Mouse (Mus musculus): ENCODE measurements around the gene Dcaf12.

Dcaf12 gene

DNA sequence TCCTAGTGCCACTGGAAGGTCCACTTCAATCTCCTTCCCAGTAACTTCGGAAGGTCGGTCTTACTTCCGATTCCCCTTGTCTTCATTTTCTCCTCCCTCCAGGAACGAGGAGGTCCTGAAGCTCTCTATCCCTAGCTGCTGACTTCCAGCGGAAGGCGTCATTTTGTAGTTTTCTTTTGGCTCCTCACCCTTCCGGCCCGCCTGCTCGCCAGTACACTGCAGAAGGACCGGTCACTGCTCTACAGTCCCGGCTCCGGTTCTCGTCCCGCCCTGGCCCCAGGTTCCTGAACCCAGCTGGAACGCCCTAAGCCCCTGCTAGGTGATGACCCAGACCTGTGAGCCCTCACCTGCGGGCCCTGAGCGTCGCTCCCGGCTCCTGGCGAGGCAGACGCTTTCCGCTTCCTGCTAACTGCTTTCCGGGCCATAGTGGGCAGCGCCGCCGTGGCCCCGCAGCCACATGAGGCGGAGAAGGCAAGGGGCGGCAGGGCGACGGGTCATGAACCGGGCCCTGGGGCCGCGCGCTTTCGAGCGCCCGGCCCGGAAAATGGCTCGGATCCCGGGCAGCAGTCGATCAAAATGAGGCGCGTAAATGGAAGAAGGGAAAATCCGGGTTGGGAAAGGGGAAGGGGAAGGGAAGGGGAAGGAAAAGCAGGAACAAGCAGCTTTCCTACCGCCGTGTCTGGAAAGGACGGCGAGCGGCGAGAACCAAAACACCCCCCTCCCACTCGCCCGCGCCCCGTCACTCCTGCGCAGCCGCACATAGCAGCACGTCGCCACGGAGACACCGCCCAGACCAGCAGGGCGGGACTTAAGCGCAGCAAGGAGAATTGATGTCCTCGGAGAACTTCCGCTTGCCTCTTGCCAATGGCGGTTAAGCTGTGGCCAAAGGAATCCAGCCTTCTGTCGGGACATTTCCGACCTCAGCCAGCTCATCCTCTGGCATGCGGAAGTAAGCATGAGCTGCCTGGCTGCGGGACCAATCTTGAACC lies at the start of gene Dcaf12:
TSS of gene Dcaf12 (minus strand) at position 749 of the 989 bp plus-strand sequence.
- in situ Hi-C loops (cut with MboI; ENCODE audit: low pct_unique_long_range_greater_than_20kb in 1 of 2, low sequenced_read_pairs in 2 of 2, unreplicated experiment in 1 of 2) = no loop called here

DNA sequence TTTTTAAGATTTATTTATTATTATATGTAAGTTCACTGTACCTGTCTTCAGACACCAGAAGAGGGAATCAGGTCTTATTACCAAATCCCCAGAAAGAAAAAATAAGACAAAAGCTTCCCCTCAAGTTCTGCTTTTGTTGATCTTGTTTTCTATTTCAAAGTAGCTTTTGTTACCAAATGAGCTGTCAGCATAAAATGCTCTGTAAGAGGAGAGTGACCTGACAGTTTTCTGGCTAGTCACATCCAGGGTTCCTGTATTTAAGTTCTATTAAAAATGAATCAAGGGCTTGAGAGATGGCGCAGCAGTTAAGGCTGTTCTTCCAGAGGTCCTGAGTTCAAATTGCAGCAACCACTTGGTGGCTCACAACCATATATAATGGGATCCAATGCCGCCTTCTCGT lies 46.4 kb upstream of the Dcaf12 start:
- in situ Hi-C loops (cut with MboI; ENCODE audit: low pct_unique_long_range_greater_than_20kb in 1 of 2, low sequenced_read_pairs in 2 of 2, unreplicated experiment in 1 of 2) = no loop called here

DNA sequence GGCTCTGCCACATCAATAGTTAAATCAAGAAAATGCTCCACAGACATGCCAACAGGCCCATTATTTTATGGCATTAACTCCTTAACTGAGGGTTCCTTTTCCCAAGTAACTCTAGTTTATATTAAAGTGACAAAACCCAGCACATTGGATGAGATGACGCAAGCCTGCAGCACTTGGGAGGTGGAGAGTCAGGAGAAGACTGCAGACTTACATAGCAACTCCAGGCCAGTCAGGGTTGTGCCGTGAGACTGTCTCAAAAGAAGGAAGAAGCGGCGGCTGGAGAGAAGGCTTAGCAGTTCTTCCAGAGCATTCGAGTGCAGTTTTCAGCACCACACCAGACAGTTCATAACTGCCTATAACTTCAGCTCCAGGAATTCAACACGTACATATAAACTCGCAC lies 44.7 kb upstream of the Dcaf12 start:
- in situ Hi-C loops (cut with MboI; ENCODE audit: low pct_unique_long_range_greater_than_20kb in 1 of 2, low sequenced_read_pairs in 2 of 2, unreplicated experiment in 1 of 2) = no loop called here

- in situ Hi-C loops (cut with MboI; ENCODE audit: low pct_unique_long_range_greater_than_20kb in 1 of 2, low sequenced_read_pairs in 2 of 2, unreplicated experiment in 1 of 2) = no loop called here
Measured at GRCm38 (mm10) chr4:41358669-41359068, 44.0 kb upstream of the Dcaf12 start.

DNA sequence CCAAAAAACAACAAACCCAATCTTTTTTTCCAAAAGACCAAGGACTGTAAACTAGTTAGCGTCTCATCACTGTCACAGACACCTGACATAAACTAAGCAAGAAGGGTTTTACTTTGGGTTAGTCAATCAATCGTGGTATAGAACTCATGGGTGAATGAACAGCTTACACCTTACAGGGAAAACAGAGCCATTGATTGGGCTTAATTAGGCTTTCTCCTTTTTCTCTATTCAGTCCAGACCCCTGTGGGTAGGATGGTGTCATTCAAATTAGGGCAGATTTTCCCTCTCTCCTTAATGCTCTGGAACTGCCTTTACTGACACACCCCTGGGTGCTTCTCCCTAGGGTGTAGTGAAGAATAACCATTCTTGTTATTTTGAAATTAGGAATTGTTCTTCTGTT lies 42.5 kb upstream of the Dcaf12 start:
- in situ Hi-C loops (cut with MboI; ENCODE audit: low pct_unique_long_range_greater_than_20kb in 1 of 2, low sequenced_read_pairs in 2 of 2, unreplicated experiment in 1 of 2) = no loop called here

DNA sequence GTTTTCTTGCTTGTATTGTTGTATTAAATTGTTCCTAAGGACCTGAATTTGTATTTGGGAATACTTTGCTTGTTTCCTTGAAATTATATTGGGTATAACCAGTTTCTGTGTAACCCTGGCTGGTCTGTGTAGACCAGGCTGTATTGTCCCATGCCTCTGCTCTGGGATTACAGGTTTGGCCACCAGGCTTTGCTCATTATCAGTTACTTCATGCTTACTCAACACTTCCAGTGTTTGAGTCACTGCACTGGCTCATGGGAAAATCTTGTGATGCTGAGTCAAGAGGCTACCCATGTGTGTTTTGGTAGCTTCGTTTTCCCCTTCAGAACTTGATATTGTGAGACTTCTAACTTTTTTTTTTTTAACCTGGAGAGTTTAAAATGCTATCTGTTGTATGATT lies 38.6 kb upstream of the Dcaf12 start:
- in situ Hi-C loops (cut with MboI; ENCODE audit: low pct_unique_long_range_greater_than_20kb in 1 of 2, low sequenced_read_pairs in 2 of 2, unreplicated experiment in 1 of 2) = no loop called here

DNA sequence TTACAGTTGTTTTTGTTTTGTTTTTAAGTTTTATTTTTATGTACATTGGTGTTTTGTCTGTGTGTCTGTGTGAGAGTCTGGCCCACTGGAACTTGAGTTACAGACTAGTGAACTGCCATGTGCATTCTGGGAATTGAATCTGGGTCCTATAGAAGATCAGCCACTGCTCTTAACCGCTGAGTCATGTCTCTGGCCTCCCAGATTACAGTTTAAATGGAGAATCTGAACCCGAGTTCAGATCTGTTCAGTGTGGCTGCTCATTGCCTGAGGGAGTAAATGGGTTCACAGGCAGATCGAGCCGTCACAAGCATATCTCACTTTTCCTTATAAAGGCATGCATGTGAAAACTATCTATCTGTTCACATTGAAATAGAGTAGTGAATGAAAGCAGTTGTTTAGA lies 38.1 kb upstream of the Dcaf12 start:
- in situ Hi-C loops (cut with MboI; ENCODE audit: low pct_unique_long_range_greater_than_20kb in 1 of 2, low sequenced_read_pairs in 2 of 2, unreplicated experiment in 1 of 2) = no loop called here

- in situ Hi-C loops (cut with MboI; ENCODE audit: low pct_unique_long_range_greater_than_20kb in 1 of 2, low sequenced_read_pairs in 2 of 2, unreplicated experiment in 1 of 2) = no loop called here
Measured at GRCm38 (mm10) chr4:41349199-41349591, 34.5 kb upstream of the Dcaf12 start.

DNA sequence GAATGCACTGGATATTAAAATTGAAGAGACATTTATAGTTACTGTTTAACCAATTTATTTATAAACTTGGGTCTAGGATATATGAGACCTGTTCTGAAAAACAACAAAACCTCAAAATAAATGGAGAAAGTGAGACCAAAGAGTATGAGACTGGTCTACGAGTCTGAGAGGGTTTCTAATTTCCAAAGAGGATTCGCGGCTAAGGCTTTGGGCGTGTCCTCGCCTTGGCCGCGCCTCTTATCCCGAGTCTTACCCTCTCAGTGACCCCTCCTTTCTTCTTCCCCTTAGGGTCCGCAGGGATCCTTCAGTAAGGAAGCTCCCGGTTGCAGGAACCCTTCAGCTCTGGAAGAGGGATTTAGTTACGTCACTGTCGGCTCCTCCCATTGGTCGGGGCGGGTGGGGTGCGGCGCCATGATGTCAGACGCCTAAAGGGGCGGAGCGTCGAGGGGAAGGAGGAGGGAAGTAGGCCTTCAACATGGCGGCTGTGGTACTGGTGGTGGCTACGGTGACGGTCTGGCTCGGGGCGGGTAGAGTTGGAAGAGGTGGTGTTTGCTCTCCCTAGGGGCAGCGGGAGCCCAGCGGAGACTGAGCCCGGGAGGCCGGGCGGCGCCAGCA lies 34.0 kb upstream of the Dcaf12 start, which contains the start of gene Ubap1:
TSS of gene Ubap1 (plus strand) at position 413 of the 615 bp plus-strand sequence.
- in situ Hi-C loops (cut with MboI; ENCODE audit: low pct_unique_long_range_greater_than_20kb in 1 of 2, low sequenced_read_pairs in 2 of 2, unreplicated experiment in 1 of 2) = no loop called here

GRCm38 (mm10) chr4:41347839-41348238 lies 33.1 kb upstream of the Dcaf12 start:
- in situ Hi-C loops (cut with MboI; ENCODE audit: low pct_unique_long_range_greater_than_20kb in 1 of 2, low sequenced_read_pairs in 2 of 2, unreplicated experiment in 1 of 2) = no loop called here

DNA sequence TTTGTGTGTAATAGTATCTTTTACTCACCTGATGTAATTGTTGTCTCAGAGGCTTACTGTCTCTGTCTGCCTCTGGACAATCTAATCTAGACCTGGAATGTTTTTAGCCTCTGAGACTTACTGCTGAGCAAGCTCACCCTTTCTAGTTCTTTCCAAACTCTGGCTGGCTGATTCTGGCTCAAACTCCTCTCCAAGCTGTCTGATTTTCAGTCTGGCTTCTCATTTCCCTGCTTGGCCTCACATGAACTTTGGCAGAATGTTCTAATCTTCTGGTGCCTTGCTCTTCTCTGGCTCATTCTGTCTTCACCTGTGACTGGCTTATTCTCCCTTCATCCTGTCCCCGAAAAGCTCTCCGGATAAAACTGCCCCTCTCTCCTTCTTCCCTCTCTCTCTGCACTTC lies 31.3 kb upstream of the Dcaf12 start:
- in situ Hi-C loops (cut with MboI; ENCODE audit: low pct_unique_long_range_greater_than_20kb in 1 of 2, low sequenced_read_pairs in 2 of 2, unreplicated experiment in 1 of 2) = no loop called here

DNA sequence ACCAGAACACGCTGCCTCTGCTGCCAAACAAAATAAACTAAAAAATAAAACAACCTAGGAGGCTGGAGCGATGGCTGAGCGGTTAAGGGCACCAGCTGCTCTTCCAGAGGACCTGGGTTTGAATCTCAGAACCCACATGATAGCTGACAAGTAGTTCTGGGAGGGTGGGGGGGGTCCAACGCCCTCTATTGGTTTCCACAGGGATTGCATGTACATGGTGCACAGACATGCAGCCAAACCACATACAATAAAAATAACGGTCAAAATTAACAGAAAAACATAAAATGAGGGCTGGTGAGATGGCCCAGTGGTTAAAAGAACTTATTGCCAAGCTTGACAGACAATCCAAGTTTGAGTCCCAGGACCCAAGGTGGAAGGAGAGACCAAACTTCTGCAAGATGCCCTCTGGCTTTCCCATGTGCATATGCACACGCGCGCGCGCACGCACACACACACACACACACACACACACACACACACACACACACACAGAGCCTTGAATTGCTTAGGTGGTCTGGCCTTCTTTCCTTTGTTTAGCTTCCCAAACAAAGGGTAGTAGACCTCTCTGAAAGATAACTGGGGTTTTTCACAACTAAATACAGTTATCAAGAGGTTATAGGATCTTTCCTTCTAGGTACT lies 26.3 kb upstream of the Dcaf12 start:
- in situ Hi-C loops (cut with MboI; ENCODE audit: low pct_unique_long_range_greater_than_20kb in 1 of 2, low sequenced_read_pairs in 2 of 2, unreplicated experiment in 1 of 2) = loop anchor here in 1 of 2 experiments (5.0 kb wide), 1 partner anchor 34 kb away; no protein-coding TSS in a partner anchor

DNA sequence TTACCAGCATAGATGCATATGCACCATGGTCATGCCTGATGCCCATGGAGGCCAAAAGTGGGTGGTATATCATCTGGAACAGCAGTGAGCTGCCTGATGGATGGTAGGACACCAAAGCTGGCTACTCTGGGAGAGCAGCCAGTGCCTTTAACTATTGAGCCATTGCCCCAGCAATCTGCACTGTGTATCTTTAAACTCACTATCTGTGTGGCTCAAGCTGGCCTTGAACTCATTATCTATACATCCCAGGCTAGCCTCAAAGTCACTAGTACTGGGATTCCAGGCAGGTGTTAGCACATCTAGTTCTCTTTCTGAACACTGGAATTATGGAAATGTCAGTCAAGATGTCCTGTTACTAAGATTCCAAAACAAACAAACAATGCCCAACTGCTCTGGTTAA lies 21.9 kb upstream of the Dcaf12 start:
- in situ Hi-C loops (cut with MboI; ENCODE audit: low pct_unique_long_range_greater_than_20kb in 1 of 2, low sequenced_read_pairs in 2 of 2, unreplicated experiment in 1 of 2) = no loop called here

DNA sequence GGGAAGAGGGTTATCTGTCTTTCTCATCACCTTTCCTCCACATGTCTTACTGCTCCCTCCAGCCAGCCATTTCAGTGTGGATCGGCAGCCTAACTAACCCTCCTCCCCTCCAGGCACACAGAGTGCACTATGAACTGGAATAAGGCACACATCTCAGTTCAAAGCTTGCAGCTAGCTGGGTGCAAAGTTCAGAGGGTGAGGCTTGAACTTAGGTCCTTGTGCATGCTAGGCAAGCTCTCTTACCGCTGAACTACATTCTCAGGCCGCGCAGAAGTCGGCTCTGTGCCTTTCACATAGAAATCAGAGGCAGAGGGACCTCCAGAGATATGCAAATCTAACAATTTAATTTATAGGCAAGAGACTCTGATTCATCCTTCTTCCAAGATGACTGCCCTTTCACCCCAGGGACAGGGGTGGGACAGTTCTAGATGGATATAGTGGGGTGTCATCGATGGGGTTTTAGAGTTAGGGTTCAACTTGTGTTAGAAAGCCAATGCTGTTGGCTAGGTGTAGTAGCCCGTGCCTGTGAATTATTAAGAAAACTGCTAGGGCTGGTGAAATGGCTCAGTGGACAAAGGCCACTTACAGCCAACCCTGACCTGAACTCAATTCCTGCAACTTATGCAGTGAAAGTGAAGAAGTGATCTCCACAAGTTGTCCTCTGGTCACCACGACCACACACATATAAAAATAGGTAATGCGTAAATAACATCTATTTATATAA lies 17.2 kb upstream of the Dcaf12 start:
- in situ Hi-C loops (cut with MboI; ENCODE audit: low pct_unique_long_range_greater_than_20kb in 1 of 2, low sequenced_read_pairs in 2 of 2, unreplicated experiment in 1 of 2) = no loop called here

GRCm38 (mm10) chr4:41331085-41331484 lies 16.4 kb upstream of the Dcaf12 start:
- in situ Hi-C loops (cut with MboI; ENCODE audit: low pct_unique_long_range_greater_than_20kb in 1 of 2, low sequenced_read_pairs in 2 of 2, unreplicated experiment in 1 of 2) = no loop called here

- in situ Hi-C loops (cut with MboI; ENCODE audit: low pct_unique_long_range_greater_than_20kb in 1 of 2, low sequenced_read_pairs in 2 of 2, unreplicated experiment in 1 of 2) = no loop called here
Measured at GRCm38 (mm10) chr4:41329481-41329880, 14.8 kb upstream of the Dcaf12 start.

- in situ Hi-C loops (cut with MboI; ENCODE audit: low pct_unique_long_range_greater_than_20kb in 1 of 2, low sequenced_read_pairs in 2 of 2, unreplicated experiment in 1 of 2) = no loop called here
Measured at GRCm38 (mm10) chr4:41326876-41327275, 12.2 kb upstream of the Dcaf12 start.

DNA sequence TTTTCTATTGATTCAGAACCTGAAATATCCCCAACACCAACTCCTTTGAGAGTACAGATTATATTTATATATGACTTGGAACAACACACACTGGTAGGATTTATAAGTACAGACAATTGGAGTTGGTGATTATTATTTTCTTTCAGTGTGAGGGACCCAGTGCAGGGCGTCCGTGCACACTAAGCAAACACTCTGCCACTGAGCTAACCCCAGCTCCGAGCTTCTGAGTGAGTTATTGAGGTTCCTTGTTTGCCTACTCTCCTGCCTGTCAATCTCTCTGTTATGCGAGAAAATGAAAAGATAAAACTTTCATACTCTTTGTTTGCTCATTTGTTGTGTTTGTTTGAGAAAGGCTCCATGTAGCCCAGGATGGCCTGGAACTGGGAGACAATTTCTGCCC lies 6.3 kb upstream of the Dcaf12 start:
- in situ Hi-C loops (cut with MboI; ENCODE audit: low pct_unique_long_range_greater_than_20kb in 1 of 2, low sequenced_read_pairs in 2 of 2, unreplicated experiment in 1 of 2) = no loop called here

DNA sequence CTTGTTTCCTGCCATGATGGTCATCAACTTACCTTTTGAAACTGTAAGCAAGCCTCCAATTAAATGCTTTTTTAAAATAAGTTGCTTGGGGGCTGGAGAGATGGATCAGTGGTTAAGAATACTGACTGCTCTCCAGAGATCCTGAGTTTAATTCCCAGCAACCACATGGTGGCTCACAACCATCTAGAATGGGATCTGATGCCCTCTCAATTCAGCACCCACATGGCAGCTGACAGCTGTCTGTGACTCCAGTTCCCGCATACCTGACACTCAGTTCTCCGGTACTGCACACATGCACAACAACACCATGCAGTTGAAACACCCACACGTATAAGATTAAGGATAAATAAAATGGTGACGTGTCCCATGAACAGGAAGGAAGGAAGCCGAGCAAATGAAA lies 3.6 kb upstream of the Dcaf12 start:
- in situ Hi-C loops (cut with MboI; ENCODE audit: low pct_unique_long_range_greater_than_20kb in 1 of 2, low sequenced_read_pairs in 2 of 2, unreplicated experiment in 1 of 2) = no loop called here

Data from mouse embryonic stem cell (cell line).